Mouse (Mus musculus) neural tube, embryonic 14.5 days (tissue): ENCODE results near the gene Kcne1. TPM values are rescaled to one million over a fixed set of nuclear protein-coding genes. Genes with fewer than 3 reads are reported as not detected.

Experiments
- ATAC-seq: fragments of 200-750 bp; cut with Nextera tagmentation; 2 replicates; pipeline ENCODE4 v1.8.0; 2017; ENCODE audit warnings: low read depth, mild to moderate bottlenecking, moderate TSS enrichment, moderate library complexity
- H3K27ac ChIP-seq: fragments of 300-500 bp; sonication (generic); 2 replicates; pipeline ENCODE4 v1.5.1; 2014; ENCODE audit warnings: low read depth, mild to moderate bottlenecking, control low read depth, low read length, moderate library complexity, mixed read lengths
- H3K27me3 ChIP-seq: fragments of 300-500 bp; sonication (generic); 2 replicates; pipeline ENCODE4 v1.6.1; 2014; ENCODE audit warnings: low read length; ENCODE audit not compliant: control insufficient read depth, insufficient read depth
- H3K36me3 ChIP-seq: fragments of 300-500 bp; sonication (generic); 2 replicates; pipeline ENCODE4 v1.6.1; 2014; ENCODE audit warnings: low read length, mixed read lengths; ENCODE audit not compliant: control insufficient read depth, insufficient read depth
- H3K4me1 ChIP-seq: fragments of 300-500 bp; sonication (generic); 2 replicates; pipeline ENCODE4 v1.6.1; 2014; ENCODE audit warnings: low read length; ENCODE audit not compliant: control insufficient read depth, insufficient read depth
- H3K4me2 ChIP-seq: fragments of 300-500 bp; sonication (generic); 2 replicates; pipeline ENCODE4 v1.6.1; 2014; ENCODE audit warnings: mild to moderate bottlenecking, low read depth, low read length, control low read depth
- H3K4me3 ChIP-seq: fragments of 300-500 bp; sonication (generic); 2 replicates; pipeline ENCODE4 v1.5.1; 2014; ENCODE audit warnings: low read depth, low read length, control low read depth, mixed read lengths
- H3K9ac ChIP-seq: fragments of 300-500 bp; sonication (generic); replicated peaks from 2 replicates; pipeline ENCODE4 v1.6.1; 2014; ENCODE audit warnings: low read depth, mild to moderate bottlenecking, control low read depth, low read length, mixed read lengths
- H3K9me3 ChIP-seq: fragments of 300-500 bp; sonication (generic); 2 replicates; pipeline ENCODE4 v1.6.1; 2016; ENCODE audit warnings: low read length; ENCODE audit not compliant: control insufficient read depth
- WGBS: fragments of 180-500 bp; shearing (Covaris S2); extraction: QIAGEN DNeasy Blood & Tissue Kit; methylation state at CpG from one replicate; pipeline ENCODE4 v1.1.7; 2014; 5-methylcytosine and 5-hydroxymethylcytosine counted together
- polyA plus RNA-seq: library from polyadenylated mRNA; unstranded; fragments of >200 nt; fragmentation: Nextera tagmentation; extraction: Ambion mirVana; gene quantifications from 2 replicates; pipeline ENCODE4 v1.2.1, GENCODE M21; 2014

Gene Kcne1
- polyA plus RNA-seq, 1 experiment from 2014 or later: 0.37 TPM

- H3K9ac ChIP-seq: no peak overlapping the region
- H3K4me2 ChIP-seq: no peak overlapping the region
- no peaks in the 10 kb centered on the region for H3K9me3 ChIP-seq
- peak; percentile 17; the same call in 1 of the 2 replicates for ATAC-seq
- H3K27ac ChIP-seq: no peak overlapping the region
- no peaks in the 10 kb centered on the region for H3K36me3 ChIP-seq
- 72% methylated on average over 12 of the region's 12 CpGs for WGBS
- H3K27me3 ChIP-seq: no peaks in the 10 kb centered on the region
- H3K4me1 ChIP-seq: 0 out of 2 replicates have a peak, but pooled peaks cover 3% of the 10 kb centered on the region
- no peak overlapping the region for H3K4me3 ChIP-seq
Measured at GRCm38 (mm10) chr16:92348941-92349340, 10.3 kb downstream of the Kcne1 start.

- no peak overlapping the region for H3K27ac ChIP-seq
- 0 out of 2 replicates have a peak, but pooled peaks cover 3% of the 10 kb centered on the region for H3K4me1 ChIP-seq
- WGBS: 38% methylated on average over 13 of the region's 13 CpGs
- H3K4me3 ChIP-seq: no peak overlapping the region
- H3K9me3 ChIP-seq: no peaks in the 10 kb centered on the region
- H3K27me3 ChIP-seq: no peaks in the 10 kb centered on the region
- no peaks in the 10 kb centered on the region for H3K36me3 ChIP-seq
- no peak overlapping the region for H3K9ac ChIP-seq
- peak; percentile 31; the same call in 1 of the 2 replicates for ATAC-seq
- no peak overlapping the region for H3K4me2 ChIP-seq
Measured at GRCm38 (mm10) chr16:92346297-92346916, 12.9 kb downstream of the Kcne1 start.

- 0 out of 2 replicates have a peak, but pooled peaks cover 3% of the 10 kb centered on the region for H3K4me1 ChIP-seq
- ATAC-seq: no peak
- H3K9ac ChIP-seq: no peak overlapping the region
- no peak overlapping the region for H3K4me3 ChIP-seq
- no peaks in the 10 kb centered on the region for H3K36me3 ChIP-seq
- 77% methylated on average over 11 of the region's 11 CpGs for WGBS
- H3K27ac ChIP-seq: no peak overlapping the region
- no peaks in the 10 kb centered on the region for H3K9me3 ChIP-seq
- no peak overlapping the region for H3K4me2 ChIP-seq
- H3K27me3 ChIP-seq: no peaks in the 10 kb centered on the region
Measured at GRCm38 (mm10) chr16:92345177-92345576, 14.1 kb downstream of the Kcne1 start.

- H3K27ac ChIP-seq: no peak overlapping the region
- peak overlapping the region; percentile 16 for H3K4me3 ChIP-seq
- H3K36me3 ChIP-seq: no peaks in the 10 kb centered on the region
- H3K4me2 ChIP-seq: peak overlapping the region; percentile 34; the same call in 1 of the 2 replicates
- no peaks in the 10 kb centered on the region for H3K27me3 ChIP-seq
- H3K4me1 ChIP-seq: no peaks in the 10 kb centered on the region
- H3K9me3 ChIP-seq: no peaks in the 10 kb centered on the region
- 26% methylated on average over 27 of the region's 27 CpGs for WGBS
- H3K9ac ChIP-seq: no peak overlapping the region
- ATAC-seq: peak; percentile 77; the same call in 1 of the 2 replicates
Measured at GRCm38 (mm10) chr16:92340612-92341511, 18.4 kb downstream of the Kcne1 start.

- Histone ChIP-seq H3K4me1 (no peaks in the 10 kb centered on the region), H3K4me3 (no peak overlapping the region), H3K27me3 (no peaks in the 10 kb centered on the region), H3K36me3 (no peaks in the 10 kb centered on the region), H3K9me3 (no peaks in the 10 kb centered on the region), H3K27ac (no peak overlapping the region), H3K9ac (no peak overlapping the region), H3K4me2 (no peak overlapping the region)
- WGBS: 11% methylated on average over 9 of the region's 9 CpGs
- 0 out of 2 replicates have a peak, but pooled peaks have one; percentile 38 for ATAC-seq
Measured at GRCm38 (mm10) chr16:92336280-92336679, 23.0 kb downstream of the Kcne1 start.

GRCm38 (mm10) chr16:92334600-92334999 is 24.7 kb downstream of the Kcne1 start:
- no peak overlapping the region for H3K9ac ChIP-seq
- WGBS: 60% methylated on average over 9 of the region's 9 CpGs
- no peaks in the 10 kb centered on the region for H3K27me3 ChIP-seq
- H3K27ac ChIP-seq: no peak overlapping the region
- H3K4me2 ChIP-seq: no peak overlapping the region
- no peaks in the 10 kb centered on the region for H3K9me3 ChIP-seq
- no peaks in the 10 kb centered on the region for H3K4me1 ChIP-seq
- no peaks in the 10 kb centered on the region for H3K36me3 ChIP-seq
- no peak for ATAC-seq
- H3K4me3 ChIP-seq: no peak overlapping the region

GRCm38 (mm10) chr16:92330966-92331365 is 28.3 kb downstream of the Kcne1 start:
- H3K27ac ChIP-seq: no peak overlapping the region
- H3K4me2 ChIP-seq: no peak overlapping the region
- no peaks in the 10 kb centered on the region for H3K27me3 ChIP-seq
- no peak for ATAC-seq
- no peak overlapping the region for H3K9ac ChIP-seq
- no peak overlapping the region for H3K4me3 ChIP-seq
- no peaks in the 10 kb centered on the region for H3K4me1 ChIP-seq
- WGBS: 86% methylated on average over 5 of the region's 5 CpGs
- no peaks in the 10 kb centered on the region for H3K36me3 ChIP-seq
- H3K9me3 ChIP-seq: no peaks in the 10 kb centered on the region

DNA sequence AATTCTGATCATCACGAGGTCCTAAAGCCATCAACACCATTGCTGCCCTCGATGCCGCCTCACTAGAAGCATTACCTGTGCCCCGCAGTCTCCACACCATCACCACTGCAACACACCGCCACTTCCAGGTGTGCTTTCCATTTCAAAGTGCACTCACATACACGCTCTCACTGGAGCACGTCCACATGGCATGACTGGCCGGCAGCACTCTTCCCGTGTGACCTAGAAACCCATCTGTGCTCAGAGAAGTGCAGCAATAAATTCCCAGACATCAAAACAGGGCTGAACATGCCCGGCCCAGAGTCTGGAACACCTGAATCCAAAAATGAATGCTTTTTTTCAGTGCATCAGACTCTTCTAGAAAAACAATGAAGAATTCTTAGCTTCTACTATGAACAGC is 31.4 kb downstream of the Kcne1 start:
- ATAC-seq: no peak
- H3K27me3 ChIP-seq: no peaks in the 10 kb centered on the region
- no peak overlapping the region for H3K9ac ChIP-seq
- H3K4me3 ChIP-seq: no peak overlapping the region
- no peak overlapping the region for H3K27ac ChIP-seq
- no peaks in the 10 kb centered on the region for H3K9me3 ChIP-seq
- no peak overlapping the region for H3K4me2 ChIP-seq
- 85% methylated on average over 10 of the region's 10 CpGs for WGBS
- no peaks in the 10 kb centered on the region for H3K36me3 ChIP-seq
- H3K4me1 ChIP-seq: no peaks in the 10 kb centered on the region

- Histone ChIP-seq H3K9me3 (no peaks in the 10 kb centered on the region), H3K4me3 (no peak overlapping the region), H3K27me3 (no peaks in the 10 kb centered on the region), H3K4me2 (no peak overlapping the region), H3K27ac (no peak overlapping the region), H3K4me1 (no peaks in the 10 kb centered on the region), H3K9ac (no peak overlapping the region), H3K36me3 (no peaks in the 10 kb centered on the region)
- no peak for ATAC-seq
- 53% methylated on average over 1 of the region's 1 CpGs for WGBS
Measured at GRCm38 (mm10) chr16:92325062-92325406, 34.2 kb downstream of the Kcne1 start.
